Comparison of ENCODE assay signal across 17 mouse cellular contexts in genomic region chr14:73112186-73112840, GRCm38 (mm10). TPM values are rescaled to one million over a fixed set of nuclear protein-coding genes. Genes with fewer than 3 reads are reported as not detected.
DNase-seq lines count a peak whose midpoint lies in the region; ATAC-seq and TF ChIP-seq lines count a peak whose summit lies in the region.
"Had no signal": no experiment of that assay in that cellular context is flagged by ENCODE, and none has a peak within 500 bp of the region (broad histone marks: within the 10 kb centered on the region; RNA-seq: fewer than 3 reads in every experiment).

No protein-coding gene starts in this region.

- no peak overlapping the region for H3K4me3 ChIP-seq in kidney, embryonic 15.5 days (replicated peaks)
- H3K4me3 ChIP-seq in thymus, adult 2 months (ENCODE audit: control insufficient read depth, insufficient read depth, low read length) = no peak overlapping the region
- H3K4me3 ChIP-seq: embryonic facial prominence, embryonic 12.5 days; forebrain, embryonic 10.5 days; hindbrain, embryonic 15.5 days; liver, embryonic 13.5 days; midbrain, embryonic 12.5 days had no signal

- no peak overlapping the region for H3K27ac ChIP-seq in kidney, embryonic 15.5 days
- peak overlapping the region; percentile 97 for H3K27ac ChIP-seq in thymus, adult 2 months (ENCODE audit: control insufficient read depth, insufficient read depth, low read length)
- H3K27ac ChIP-seq: embryonic facial prominence, embryonic 12.5 days; forebrain, embryonic 10.5 days; hindbrain, embryonic 15.5 days; liver, embryonic 13.5 days; midbrain, embryonic 12.5 days had no signal

- no peak for TF ChIP-seq POLR2A in thymus, adult 2 months (IDR thresholded peaks at IDR 0.05; ENCODE audit: control insufficient read depth, extremely low read depth, insufficient read depth, low read length, poor library complexity)

- H3K4me1 ChIP-seq in kidney, embryonic 15.5 days = peaks cover 3% of the 10 kb centered on the region; the same call in 1 of the 2 replicates
- H3K4me1 ChIP-seq in thymus, adult 2 months (replicated peaks; ENCODE audit: control insufficient read depth, insufficient read depth, low read length) = peaks cover 55% of the 10 kb centered on the region
- H3K4me1 ChIP-seq: hindbrain, embryonic 15.5 days; midbrain, embryonic 12.5 days had no signal

- TF ChIP-seq CTCF in thymus, adult 2 months (IDR thresholded peaks at IDR 0.05; ENCODE audit: borderline replicate concordance, control insufficient read depth, extremely low read depth, insufficient read depth, low read length, poor library complexity) = no peak

- peak; percentile 25 for DNase-seq in kidney, adult 18-20 months
- peak; percentile 40 to 57 for DNase-seq in kidney, postnatal 36 days
- DNase-seq in thymus, adult 2 months = peak; percentile 59
- DNase-seq in frontal cortex, adult 2 months (ENCODE audit: extremely low spot score in 1 of 2, low spot score in 1 of 2) = no peak
- DNase-seq in ovary, adult 18-20 months (ENCODE audit: low spot score) = no peak
- DNase-seq: B cell, adult 2 months; cerebellum, adult 11 months; heart, postnatal 10 days; liver, embryonic 13.5 days; lung, postnatal 10 days had no signal

- no peaks in the 10 kb centered on the region for H3K36me3 ChIP-seq in kidney, embryonic 15.5 days
- no peaks in the 10 kb centered on the region for H3K36me3 ChIP-seq in thymus, adult 2 months (ENCODE audit: control insufficient read depth, insufficient read depth, low read length)
- H3K36me3 ChIP-seq: embryonic facial prominence, embryonic 12.5 days; forebrain, embryonic 10.5 days; hindbrain, embryonic 15.5 days; liver, embryonic 13.5 days; midbrain, embryonic 12.5 days had no signal

- no peaks in the 10 kb centered on the region for H3K9me3 ChIP-seq in kidney, embryonic 15.5 days (replicated peaks)
- H3K9me3 ChIP-seq: embryonic facial prominence, embryonic 12.5 days; forebrain, embryonic 10.5 days; hindbrain, embryonic 15.5 days; liver, embryonic 13.5 days; midbrain, embryonic 12.5 days had no signal

- H3K9ac ChIP-seq in kidney, embryonic 15.5 days = no peak overlapping the region
- H3K9ac ChIP-seq: embryonic facial prominence, embryonic 12.5 days; hindbrain, embryonic 15.5 days; liver, embryonic 13.5 days; midbrain, embryonic 12.5 days had no signal

- no peak overlapping the region for H3K4me2 ChIP-seq in kidney, embryonic 15.5 days
- H3K4me2 ChIP-seq: embryonic facial prominence, embryonic 12.5 days; hindbrain, embryonic 15.5 days; liver, embryonic 13.5 days; midbrain, embryonic 12.5 days had no signal

- no peaks in the 10 kb centered on the region for H3K27me3 ChIP-seq in kidney, embryonic 15.5 days
- H3K27me3 ChIP-seq in thymus, adult 2 months (ENCODE audit: control insufficient read depth, insufficient read depth, low read length) = no peaks in the 10 kb centered on the region
- H3K27me3 ChIP-seq: embryonic facial prominence, embryonic 12.5 days; hindbrain, embryonic 15.5 days; liver, embryonic 13.5 days; midbrain, embryonic 12.5 days had no signal

- ATAC-seq in kidney, embryonic 15.5 days (replicated peaks; ENCODE audit: low FRiP score) = no peak
- 0 out of 2 replicates have a peak, but pooled peaks have one; percentile 46 for ATAC-seq in erythroid progenitor cell, adult 5-6 weeks (replicated peaks; ENCODE audit: low FRiP score, poor library complexity, severe bottlenecking)
- ATAC-seq in frontal cortex, adult (ENCODE audit: low TSS enrichment) = no peak

- WGBS in kidney, embryonic 15.5 days = 69% methylated on average over 12 of the region's 12 CpGs
- 33% methylated on average over 12 of the region's 12 CpGs for WGBS in thymus, adult 2 months

RNA-seq across cellular contexts. Expression of gene Rcbtb2, which starts 10.5 kb away (rescaled TPM):
- 128 and 131 TPM in 2 replicates for polyA plus RNA-seq in kidney, embryonic 15.5 days (2015; fragmentation: Nextera tagmentation; extraction: Ambion mirVana)
- total RNA-seq in erythroid progenitor cell, adult 5-6 weeks (2015; ENCODE audit: low replicate concordance) = 4.2 and 11.5 TPM in 2 replicates
- 4.5 and 10.4 TPM in 2 replicates for total RNA-seq in erythroid progenitor cell, adult 5-6 weeks (2017; ENCODE audit: low replicate concordance)
- 168 and 169 TPM in 2 replicates for polyA plus RNA-seq in thymus, adult 2 months (2012; rRNA removed)
- 26.6 and 28.1 TPM in 2 replicates for polyA plus RNA-seq in frontal cortex, adult 2 months (2012; rRNA removed)

Comparison
In these comparisons a context has a peak if more than half of its experiments do, and no peak if none do; other contexts are left out.
1. DNase-seq: peak in kidney, adult 18-20 months (single experiment), kidney, postnatal 36 days (2 of 2) and thymus, adult 2 months (single experiment); none in frontal cortex, adult 2 months (0 of 2) and ovary, adult 18-20 months (single experiment).